In the genomic region with DNA sequence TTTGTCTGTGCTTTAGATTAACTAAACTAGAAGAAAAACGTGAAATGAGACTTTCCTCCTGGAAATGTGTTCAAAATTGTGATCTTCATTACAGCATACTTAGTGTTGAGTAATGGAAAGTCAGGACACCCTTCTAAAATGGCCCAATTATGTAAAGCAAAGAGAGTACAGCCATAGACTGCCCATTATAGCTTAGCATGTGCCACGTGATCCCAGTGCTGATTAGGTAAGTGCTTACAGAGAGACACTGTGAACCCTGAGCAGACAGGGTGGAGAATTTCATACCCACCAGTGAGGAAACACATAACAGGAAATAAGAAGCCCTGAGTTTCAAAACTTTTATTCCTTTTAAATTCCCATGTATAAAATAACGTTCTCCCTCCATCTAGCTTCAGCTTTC, we compare ENCODE assay signal across 13 mouse cellular contexts.
"Had no signal": no experiment of that assay in that cellular context is flagged by ENCODE, and none has a peak within 500 bp of the region (broad histone marks: within the 10 kb centered on the region; RNA-seq: fewer than 3 reads in every experiment).

No protein-coding gene starts in this region.

- H3K4me1 ChIP-seq: intestine, embryonic 15.5 days; limb, embryonic 15.5 days; liver, embryonic 13.5 days; megakaryocyte, embryonic 14.5 days; midbrain, embryonic 12.5 days had no signal

- DNase-seq: kidney, adult 18-20 months; kidney, postnatal 10 days; kidney, postnatal 4 days; left cerebral cortex, postnatal 4 days; liver, embryonic 13.5 days; liver, postnatal 0 days; right cerebral cortex, adult 18-20 months; right cerebral cortex, postnatal 25 days had no signal

- H3K4me3 ChIP-seq: intestine, embryonic 15.5 days; layer of hippocampus, adult 2 months; limb, embryonic 15.5 days; liver, embryonic 13.5 days; megakaryocyte, embryonic 14.5 days; midbrain, embryonic 12.5 days had no signal
